Mouse (Mus musculus) kidney, postnatal 14 days (tissue): ENCODE measurements around the gene Ankrd11.
"Not testable (repeated sequence)": the region's sequence is repeated elsewhere in the genome, so short reads cannot be mapped to it uniquely, and the experiment has no call there.

Source experiments
- DNase-seq: peaks from one replicate; pipeline ENCODE4 v3.0.0; 2022; ENCODE audit warnings: mixed read lengths

The Ankrd11 gene

GRCm38 (mm10) chr8:123042158-123042973, at the start of gene Ankrd11:
Gene Ankrd11, minus strand, starts transcription at chr8:123042277.
- DNase-seq, result peak; percentile 100

DNA sequence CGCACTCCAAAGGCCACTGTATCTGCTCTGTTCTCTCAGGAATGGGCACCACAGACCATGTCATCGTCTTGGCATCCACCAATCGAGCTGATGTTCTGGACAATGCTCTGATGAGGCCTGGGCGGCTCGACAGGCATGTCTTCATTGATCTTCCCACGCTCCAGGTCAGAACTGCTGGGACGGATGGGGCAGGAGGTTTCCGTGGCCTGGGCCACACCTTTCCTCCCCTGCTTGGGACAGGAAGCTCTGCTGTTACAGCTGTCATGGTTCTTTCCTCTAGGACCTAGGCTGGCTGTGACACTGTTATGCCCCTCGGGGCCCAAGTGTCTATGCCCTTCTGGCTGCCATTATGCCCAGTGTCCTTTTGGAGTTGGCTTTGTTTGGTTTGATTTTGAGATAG, 45.2 kb upstream of the Ankrd11 start:
- no peak for DNase-seq

DNA sequence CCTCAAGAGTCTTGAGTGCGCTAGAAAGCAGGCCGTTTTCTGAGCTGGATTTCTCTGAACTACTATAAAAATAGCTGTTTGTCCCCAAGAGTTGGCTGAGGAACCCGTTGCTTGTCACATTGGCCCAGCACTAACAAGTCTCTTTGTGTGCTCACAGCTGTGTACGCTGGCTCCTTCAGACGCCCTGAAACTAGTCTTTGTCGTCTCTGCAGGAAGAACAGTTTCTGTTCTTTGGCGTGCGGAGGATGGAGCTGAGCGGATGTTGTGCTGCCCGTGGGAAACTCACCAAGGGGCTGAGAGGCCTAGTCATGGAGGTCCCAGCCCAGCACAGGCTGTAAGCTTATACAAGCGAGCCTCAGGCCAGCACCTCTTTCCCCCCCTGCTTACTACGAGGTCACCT, 41.5 kb upstream of the Ankrd11 start:
- no peak for DNase-seq

DNA sequence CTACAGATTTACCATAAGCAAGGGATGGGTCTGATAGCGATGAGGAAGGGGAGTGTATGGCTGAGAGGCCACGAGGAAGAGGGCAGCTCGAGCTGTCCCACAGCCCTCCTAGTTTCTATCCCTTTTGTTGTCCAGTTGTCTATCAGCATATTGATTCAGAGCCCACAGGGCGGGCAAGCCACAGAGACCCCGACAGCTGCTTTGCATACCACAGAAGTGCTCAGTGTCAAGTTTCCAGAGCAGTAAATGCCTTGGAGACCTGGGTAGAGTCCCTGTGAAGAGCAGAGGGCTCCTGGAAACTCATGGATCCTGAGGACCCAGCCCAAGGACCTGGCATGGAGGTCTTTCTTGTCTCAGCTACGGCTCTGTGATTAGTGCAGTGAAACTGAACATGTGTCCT, 40.9 kb upstream of the Ankrd11 start:
- no peak for DNase-seq

DNA sequence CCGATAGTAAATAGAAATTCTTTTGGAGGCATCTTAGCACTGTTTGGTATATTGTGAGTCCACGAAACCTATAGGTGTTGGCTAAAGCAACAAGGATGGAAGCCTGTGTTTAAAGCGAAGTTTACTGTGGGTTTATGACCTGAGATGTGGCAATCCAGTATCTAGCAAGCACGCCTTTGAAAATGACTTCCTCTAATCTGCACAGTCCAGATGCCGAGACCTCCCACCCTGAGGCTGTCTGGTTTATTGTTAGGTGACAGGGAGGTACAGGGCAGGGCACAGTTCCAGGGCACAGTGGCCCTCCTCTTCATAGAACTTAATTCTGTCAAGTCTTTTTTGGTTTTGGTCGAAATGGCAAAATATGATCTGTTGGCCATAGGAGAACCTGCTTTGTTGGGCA, 35.1 kb upstream of the Ankrd11 start:
- DNase-seq, result no peak

DNA sequence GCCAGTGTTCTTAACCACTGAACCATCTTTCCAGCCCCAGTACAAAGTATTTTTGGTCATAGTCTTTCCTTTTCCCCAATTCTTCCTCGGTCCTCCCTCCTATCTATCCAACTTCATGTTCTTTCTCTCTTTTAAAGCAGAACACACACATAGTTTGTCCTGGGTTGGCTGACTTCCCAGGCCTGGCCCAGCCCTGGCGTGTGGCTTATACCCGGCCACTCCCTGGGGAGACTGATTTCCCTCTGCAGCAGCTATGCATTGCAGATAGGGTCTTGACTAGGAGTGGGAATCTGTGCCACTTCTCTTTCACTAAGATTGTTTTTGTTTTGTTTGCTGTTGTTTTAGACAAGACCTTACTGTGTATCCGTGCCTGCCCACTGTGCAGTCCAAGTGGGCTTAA, 29.1 kb upstream of the Ankrd11 start:
- DNase-seq, result peak; percentile 29

DNA sequence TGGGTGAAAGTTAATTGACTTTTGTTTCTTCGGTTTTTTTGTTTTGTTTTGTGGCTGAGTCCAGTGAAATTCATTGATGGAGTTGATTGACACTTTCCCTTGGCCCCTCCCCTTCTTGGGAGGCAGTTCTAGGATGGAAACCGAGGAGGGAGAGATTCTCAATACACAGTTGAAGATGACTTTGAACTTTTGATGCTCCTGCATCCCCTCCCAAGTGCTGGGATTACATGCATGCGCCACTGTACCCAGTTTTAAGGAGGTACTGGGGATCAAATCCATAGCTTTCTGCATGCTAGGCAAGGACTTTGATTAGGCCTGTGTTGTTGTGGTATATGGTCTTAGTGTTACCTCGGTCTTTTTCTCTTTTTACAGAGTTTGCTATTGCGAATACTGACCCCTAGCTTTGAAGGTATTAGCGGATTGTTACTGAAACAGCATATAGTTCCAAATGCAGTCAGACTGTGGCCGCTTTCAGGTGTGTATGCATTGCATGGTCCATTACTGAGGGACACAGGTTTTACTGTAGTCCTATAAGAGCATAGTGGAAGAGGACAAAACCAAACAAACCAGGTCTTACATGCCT, 24.1 kb upstream of the Ankrd11 start:
- DNase-seq, result no peak

DNA sequence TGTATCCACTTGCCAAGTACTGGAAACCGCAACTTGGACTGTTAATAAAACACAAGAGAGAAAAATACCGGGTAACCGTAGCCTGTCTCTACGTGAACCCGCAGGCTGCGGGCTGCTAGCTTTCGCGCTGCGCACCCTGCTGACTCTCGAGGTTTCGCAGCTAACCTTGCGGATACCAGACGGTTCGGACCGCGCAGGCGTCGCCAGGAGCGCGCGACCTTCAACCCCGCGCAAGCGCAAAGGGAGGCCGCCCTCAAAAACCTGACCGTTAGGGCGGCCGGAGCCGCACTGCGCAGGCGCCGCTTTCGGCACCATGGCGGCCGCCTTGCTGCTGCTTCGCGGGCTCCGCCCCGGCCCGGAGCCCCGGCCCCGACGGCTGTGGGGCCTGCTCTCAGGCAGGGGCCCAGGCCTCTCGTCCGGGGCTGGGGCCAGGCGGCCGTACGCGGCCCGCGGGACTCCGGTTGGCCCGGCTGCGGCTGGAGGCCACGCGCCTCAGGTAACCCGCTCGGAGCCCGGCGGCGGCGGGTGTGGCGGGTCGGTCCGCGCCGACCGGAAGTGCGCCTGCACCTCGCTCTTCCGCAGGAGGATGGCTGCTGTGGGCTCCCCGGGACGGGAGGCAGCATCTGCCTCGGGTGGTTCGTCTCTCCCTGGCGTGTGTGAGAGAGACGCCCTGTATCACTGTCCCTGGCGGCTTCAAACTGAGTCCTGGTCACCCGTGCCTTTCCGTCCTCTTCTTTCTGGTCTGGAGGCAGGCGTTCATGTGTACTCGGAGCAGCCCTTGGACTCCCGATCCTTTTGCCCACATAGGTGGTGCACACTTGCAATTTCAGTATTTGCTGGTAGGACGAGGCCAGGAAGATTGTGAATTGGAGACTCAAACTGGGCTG, 23.4 kb upstream of the Ankrd11 start:
- peak; percentile 97 for DNase-seq

DNA sequence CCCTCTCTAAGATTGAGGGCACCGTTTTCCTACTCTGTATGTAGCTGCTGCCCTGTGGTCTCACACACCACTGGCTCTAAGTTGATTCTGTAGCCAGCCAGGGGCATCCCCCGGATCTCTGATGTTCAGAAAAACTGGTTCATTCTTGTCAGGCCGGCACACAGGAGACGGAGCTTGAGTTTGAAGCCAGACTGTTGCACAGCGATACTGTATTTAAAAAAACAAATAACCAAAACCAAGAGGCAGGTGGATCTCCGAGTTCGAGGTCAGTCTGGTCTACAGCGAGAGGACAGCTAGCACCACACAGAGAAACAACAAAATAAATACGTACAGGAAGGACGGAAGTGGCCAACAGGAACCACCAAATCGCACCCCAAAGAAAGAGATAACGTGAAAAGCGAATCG, 22.7 kb upstream of the Ankrd11 start:
- no peak for DNase-seq

DNA sequence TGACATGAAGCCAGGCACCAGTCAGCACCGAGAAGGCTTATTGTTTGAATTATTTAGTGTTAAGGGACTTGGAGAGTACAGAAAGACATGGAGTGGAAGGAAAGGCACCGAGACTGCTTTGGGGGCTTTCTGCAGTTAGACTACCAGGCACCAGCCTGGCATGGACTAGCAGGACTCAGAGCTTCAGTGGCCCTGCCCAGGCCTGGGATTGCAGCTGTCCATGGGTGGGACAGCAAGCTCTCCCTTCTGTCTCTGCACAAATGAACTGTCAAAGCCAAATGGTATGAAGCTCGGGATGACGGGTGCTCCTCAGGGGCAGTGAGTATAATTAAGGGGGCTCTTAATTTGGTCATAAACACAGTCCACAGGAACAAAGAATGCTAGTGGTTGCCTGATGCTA, 22.0 kb upstream of the Ankrd11 start:
- DNase-seq, result no peak

- no peak for DNase-seq
Observed at GRCm38 (mm10) chr8:123062721-123063120, 20.6 kb upstream of the Ankrd11 start, which contains the start of gene Spg7. Gene Spg7, plus strand, starts transcription at chr8:123062942.

DNA sequence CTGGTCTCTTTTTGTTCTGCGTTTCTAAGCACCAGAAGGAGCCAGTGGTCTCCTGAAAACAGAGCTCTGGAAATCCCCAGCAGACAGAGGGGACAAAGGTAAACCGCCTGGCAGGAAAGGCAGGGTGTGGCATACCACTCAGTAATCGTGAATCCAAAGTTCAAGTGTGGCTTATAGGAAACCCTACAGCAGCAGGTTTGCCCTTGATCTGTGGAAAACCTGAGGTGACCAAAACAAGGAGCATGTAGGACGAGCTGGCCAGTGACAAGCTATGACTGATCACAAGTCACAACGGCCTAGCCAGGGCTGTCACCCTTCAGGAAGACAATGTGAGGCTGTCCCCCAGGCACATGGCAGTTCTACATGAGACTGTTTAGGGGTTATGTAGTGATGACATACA, 9.4 kb upstream of the Ankrd11 start:
- DNase-seq, result peak; percentile 65

GRCm38 (mm10) chr8:123048402-123048801, 6.3 kb upstream of the Ankrd11 start:
- DNase-seq, result peak; percentile 29

- DNase-seq, result peak; percentile 49
Observed at GRCm38 (mm10) chr8:123047827-123048226, 5.8 kb upstream of the Ankrd11 start.

- peak; percentile 44 for DNase-seq
Observed at GRCm38 (mm10) chr8:123046706-123047105, 4.6 kb upstream of the Ankrd11 start.

GRCm38 (mm10) chr8:123044743-123045425, 2.8 kb upstream of the Ankrd11 start:
- DNase-seq, result not testable (repeated sequence)

GRCm38 (mm10) chr8:123043941-123044340, 1.9 kb upstream of the Ankrd11 start:
- no peak for DNase-seq

DNA sequence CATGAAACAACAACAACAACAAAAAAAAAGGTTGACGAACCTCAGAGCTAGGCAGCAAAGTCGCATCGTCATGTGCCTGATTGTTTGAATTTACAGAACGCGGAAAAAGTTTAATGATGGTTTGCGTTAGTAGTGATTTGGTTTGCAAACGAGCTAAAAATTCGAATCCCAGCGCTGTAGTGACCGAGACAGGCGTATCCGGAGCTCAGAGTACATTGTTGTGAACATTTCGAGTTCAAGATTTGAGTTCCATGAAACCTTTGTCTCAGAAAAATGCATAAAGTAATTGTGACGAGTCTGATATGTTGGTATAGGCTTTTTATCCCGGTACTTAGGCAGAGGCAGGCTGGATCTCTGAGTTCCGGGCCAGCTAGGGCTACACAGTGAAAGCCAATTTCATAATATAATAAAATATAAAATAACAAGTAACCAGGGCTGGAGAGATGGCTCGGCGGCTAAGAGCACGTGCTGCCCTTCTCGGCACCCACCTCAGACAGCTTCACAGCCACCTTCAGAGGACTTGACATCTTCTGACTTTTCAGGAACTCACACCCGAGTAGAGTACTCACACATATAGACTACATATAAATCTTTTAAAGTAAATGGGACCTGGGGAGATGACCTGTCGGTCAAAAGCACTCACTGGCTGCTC, 1.0 kb upstream of the Ankrd11 start:
- DNase-seq, result no peak

GRCm38 (mm10) chr8:123041774-123042105, 337 bp downstream of the Ankrd11 start:
- no peak for DNase-seq

GRCm38 (mm10) chr8:123041008-123041773, 886 bp downstream of the Ankrd11 start:
- DNase-seq, result peak; percentile 74

DNA sequence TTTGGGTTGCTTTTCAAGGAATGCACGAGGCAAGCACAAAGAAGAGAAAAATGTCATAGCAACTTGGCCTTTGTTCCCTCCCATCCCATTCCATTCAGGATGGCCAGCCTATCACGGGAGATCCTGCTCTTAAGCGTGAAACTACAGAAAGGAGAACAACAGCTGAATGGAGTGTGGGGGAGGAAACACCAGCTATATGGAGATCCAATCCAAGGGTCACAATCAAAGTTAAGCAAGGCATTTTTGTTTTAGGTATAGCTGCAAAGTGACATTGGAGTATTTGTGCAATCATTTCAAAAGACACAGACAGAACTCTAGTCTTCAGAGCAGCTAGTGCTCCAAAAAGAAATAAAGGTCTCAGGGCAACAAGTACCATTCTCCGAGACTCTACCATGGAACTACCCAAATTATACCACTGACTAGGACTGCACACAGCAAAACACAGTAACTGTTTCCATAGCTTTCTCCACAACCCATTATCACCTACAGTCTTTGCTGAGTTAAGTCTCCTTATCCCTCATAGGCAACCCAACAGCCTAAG, 1.9 kb downstream of the Ankrd11 start:
- DNase-seq, result peak; percentile 45
